Mouse (Mus musculus): Measurements from ENCODE around the gene Fbxo27.

Gene Fbxo27

GRCm38 (mm10) chr7:28692545-28693320 is at the start of gene Fbxo27:
Fbxo27 (plus strand) TSS chr7:28692849.
- DNase-seq (ENCODE audit: low read depth, low spot score): peak; percentile 87

- DNase-seq (ENCODE audit: low read depth, low spot score): peak; percentile 72
Observed at GRCm38 (mm10) chr7:28645366-28645765, 47.3 kb upstream of the Fbxo27 start.

GRCm38 (mm10) chr7:28645947-28646475 is 46.6 kb upstream of the Fbxo27 start:
- no peak for DNase-seq (ENCODE audit: low read depth, low spot score)

- peak; percentile 48 for DNase-seq (ENCODE audit: low read depth, low spot score)
Observed at GRCm38 (mm10) chr7:28647016-28647415, 45.6 kb upstream of the Fbxo27 start.

GRCm38 (mm10) chr7:28651157-28651556 is 41.5 kb upstream of the Fbxo27 start:
- DNase-seq (ENCODE audit: low read depth, low spot score): peak; percentile 75

GRCm38 (mm10) chr7:28656430-28656829 is 36.2 kb upstream of the Fbxo27 start:
- DNase-seq (ENCODE audit: low read depth, low spot score): peak; percentile 97

GRCm38 (mm10) chr7:28665620-28666579 is 26.7 kb upstream of the Fbxo27 start:
- DNase-seq (ENCODE audit: low read depth, low spot score): peak; percentile 30

- no peak for DNase-seq (ENCODE audit: low read depth, low spot score)
Observed at GRCm38 (mm10) chr7:28671172-28671571, 21.5 kb upstream of the Fbxo27 start.

GRCm38 (mm10) chr7:28672276-28672675 is 20.4 kb upstream of the Fbxo27 start:
- no peak for DNase-seq (ENCODE audit: low read depth, low spot score)

- peak; percentile 74 for DNase-seq (ENCODE audit: low read depth, low spot score)
Observed at GRCm38 (mm10) chr7:28672786-28673185, 19.9 kb upstream of the Fbxo27 start.

- DNase-seq (ENCODE audit: low read depth, low spot score): peak; percentile 58
Observed at GRCm38 (mm10) chr7:28674994-28675393, 17.7 kb upstream of the Fbxo27 start.

- peak; percentile 93 for DNase-seq (ENCODE audit: low read depth, low spot score)
Observed at GRCm38 (mm10) chr7:28675746-28676145, 16.9 kb upstream of the Fbxo27 start.

GRCm38 (mm10) chr7:28676811-28677541 is 15.7 kb upstream of the Fbxo27 start:
- peak; percentile 70 for DNase-seq (ENCODE audit: low read depth, low spot score)

- DNase-seq (ENCODE audit: low read depth, low spot score): peak; percentile 55
Observed at GRCm38 (mm10) chr7:28677624-28678023, 15.0 kb upstream of the Fbxo27 start.

GRCm38 (mm10) chr7:28691075-28691474 is 1.6 kb upstream of the Fbxo27 start:
- DNase-seq (ENCODE audit: low read depth, low spot score): no peak

GRCm38 (mm10) chr7:28693321-28693966 is 795 bp downstream of the Fbxo27 start:
- DNase-seq (ENCODE audit: low read depth, low spot score): peak; percentile 100

- DNase-seq (ENCODE audit: low read depth, low spot score): peak; percentile 81
Observed at GRCm38 (mm10) chr7:28694423-28694822, 1.8 kb downstream of the Fbxo27 start.

- no peak for DNase-seq (ENCODE audit: low read depth, low spot score)
Observed at GRCm38 (mm10) chr7:28694966-28695511, 2.4 kb downstream of the Fbxo27 start.

GRCm38 (mm10) chr7:28697277-28697676 is 4.6 kb downstream of the Fbxo27 start:
- DNase-seq (ENCODE audit: low read depth, low spot score): no peak

GRCm38 (mm10) chr7:28700269-28700668 is 7.6 kb downstream of the Fbxo27 start:
- DNase-seq (ENCODE audit: low read depth, low spot score): peak; percentile 64

GRCm38 (mm10) chr7:28701306-28701705 is 8.7 kb downstream of the Fbxo27 start:
- DNase-seq (ENCODE audit: low read depth, low spot score): peak; percentile 75
